In genomic region chr11:58103697-58104306, GRCm38 (mm10) we compare ENCODE assay signal across 7 mouse cellular contexts. TPM values are rescaled to one million over a fixed set of nuclear protein-coding genes. Genes with fewer than 3 reads are reported as not detected.
A peak's percentile ranks its signal among the peaks of the same experiment; 100 is the strongest.
DNase-seq lines count a peak whose midpoint lies in the region; ATAC-seq lines count a peak whose summit lies in the region.

Cnot8 (plus strand) TSS chr11:58104153.

- DNase-seq in adrenal gland, postnatal 25 days: peak; percentile 99
- peak; percentile 100 for DNase-seq in heart, adult 11 months
- peak; percentile 99 for DNase-seq in kidney, adult 18-20 months
- DNase-seq in limb, embryonic 11.5 days (ENCODE audit: low spot score): peak; percentile 99
- peak; percentile 100 for DNase-seq in midbrain, embryonic 14.5 days
- DNase-seq in spleen, adult 18-20 months: peak; percentile 97 to 98

- no peaks in the 10 kb centered on the region for H3K36me3 ChIP-seq in embryonic facial prominence, embryonic 12.5 days
- no peaks in the 10 kb centered on the region for H3K36me3 ChIP-seq in limb, embryonic 11.5 days (ENCODE audit: control insufficient read depth, insufficient read depth, low read length)
- no peaks in the 10 kb centered on the region for H3K36me3 ChIP-seq in midbrain, embryonic 14.5 days (ENCODE audit: control insufficient read depth, insufficient read depth, low read length)

- peak within 1 kb of the TSS; percentile 73 for H3K9ac ChIP-seq in embryonic facial prominence, embryonic 12.5 days
- H3K9ac ChIP-seq in limb, embryonic 11.5 days (ENCODE audit: low read length): peak within 1 kb of the TSS; percentile 90
- H3K9ac ChIP-seq in midbrain, embryonic 14.5 days (replicated peaks; ENCODE audit: low read length): peak within 1 kb of the TSS; percentile 88

- peak within 1 kb of the TSS; percentile 68 for H3K4me3 ChIP-seq in embryonic facial prominence, embryonic 12.5 days
- H3K4me3 ChIP-seq in limb, embryonic 11.5 days (ENCODE audit: low read depth, low read length): peak within 1 kb of the TSS; percentile 92
- peak within 1 kb of the TSS; percentile 94 for H3K4me3 ChIP-seq in midbrain, embryonic 14.5 days (replicated peaks; ENCODE audit: low read depth, low read length)

- H3K9me3 ChIP-seq in embryonic facial prominence, embryonic 12.5 days: no peaks in the 10 kb centered on the region
- no peaks in the 10 kb centered on the region for H3K9me3 ChIP-seq in limb, embryonic 11.5 days (ENCODE audit: control insufficient read depth, low read length)
- H3K9me3 ChIP-seq in midbrain, embryonic 14.5 days (ENCODE audit: control insufficient read depth, low read length): no peaks in the 10 kb centered on the region

- WGBS in embryonic facial prominence, embryonic 12.5 days: under 1% methylated on average over 55 of the region's 55 CpGs
- under 1% methylated on average over 55 of the region's 55 CpGs for WGBS in limb, embryonic 11.5 days
- under 1% methylated on average over 53 of the region's 55 CpGs for WGBS in midbrain, embryonic 14.5 days

- H3K27ac ChIP-seq in embryonic facial prominence, embryonic 12.5 days: peak within 1 kb of the TSS; percentile 80
- H3K27ac ChIP-seq in limb, embryonic 11.5 days (replicated peaks; ENCODE audit: low read depth, low read length): peak within 1 kb of the TSS; percentile 77
- peak within 1 kb of the TSS; percentile 87 for H3K27ac ChIP-seq in midbrain, embryonic 14.5 days (replicated peaks; ENCODE audit: low read depth, low read length)

- H3K4me2 ChIP-seq in embryonic facial prominence, embryonic 12.5 days (replicated peaks): peak within 1 kb of the TSS; percentile 66
- H3K4me2 ChIP-seq in limb, embryonic 11.5 days (ENCODE audit: low read depth, severe bottlenecking): peak within 1 kb of the TSS; percentile 72
- H3K4me2 ChIP-seq in midbrain, embryonic 14.5 days (ENCODE audit: low read length): peak within 1 kb of the TSS; percentile 77

- peaks cover 2% of the 10 kb centered on the region; the same call in 1 of the 2 replicates for H3K27me3 ChIP-seq in embryonic facial prominence, embryonic 12.5 days
- H3K27me3 ChIP-seq in limb, embryonic 11.5 days (ENCODE audit: control insufficient read depth, insufficient read depth, low read length): no peaks in the 10 kb centered on the region
- no peaks in the 10 kb centered on the region for H3K27me3 ChIP-seq in midbrain, embryonic 14.5 days (ENCODE audit: control insufficient read depth, insufficient read depth, low read length)

- peak; percentile 96 for ATAC-seq in embryonic facial prominence, embryonic 12.5 days (ENCODE audit: insufficient number of reproducible peaks, insufficient read depth, low FRiP score, low TSS enrichment)
- peak; percentile 96 for ATAC-seq in limb, embryonic 11.5 days (ENCODE audit: insufficient number of reproducible peaks, low FRiP score, low TSS enrichment, low read depth)
- peak; percentile 96 for ATAC-seq in midbrain, embryonic 14.5 days (ENCODE audit: low FRiP score, low TSS enrichment)

- peaks cover 14% of the 10 kb centered on the region for H3K4me1 ChIP-seq in embryonic facial prominence, embryonic 12.5 days
- H3K4me1 ChIP-seq in limb, embryonic 11.5 days (ENCODE audit: control insufficient read depth, insufficient read depth, low read length): peaks cover 11% of the 10 kb centered on the region; the same call in 1 of the 2 replicates
- peaks cover 13% of the 10 kb centered on the region for H3K4me1 ChIP-seq in midbrain, embryonic 14.5 days (ENCODE audit: control insufficient read depth, insufficient read depth, low read length)

RNA-seq across cellular contexts. Expression of gene Cnot8, which starts in this region (rescaled TPM):
- 54.1 and 65.5 TPM in 2 replicates for total RNA-seq in adrenal gland, postnatal 25 days (2021)
- 103 TPM in 2 replicates for polyA plus RNA-seq in embryonic facial prominence, embryonic 12.5 days (2016; fragmentation: Nextera tagmentation; extraction: Ambion mirVana)
- polyA plus RNA-seq in limb, embryonic 11.5 days (2014; fragmentation: Nextera tagmentation; extraction: Ambion mirVana): 102 and 104 TPM in 2 replicates
- polyA plus RNA-seq in midbrain, embryonic 14.5 days (2014; fragmentation: Nextera tagmentation; extraction: Ambion mirVana): 107 and 117 TPM in 2 replicates

Comparison
In these comparisons a context has a peak if more than half of its experiments do, and no peak if none do; other contexts are left out.
1. Peak in every context shown above with its lines: DNase-seq, ATAC-seq, H3K4me3 ChIP-seq and H3K27ac ChIP-seq.